Mouse (Mus musculus) c-Kit-negative CD71-positive TER-119-positive erythroid progenitor cells, embryonic 14.5 days (primary cell): ENCODE data around the gene Tmem161a.
"Not testable (repeated sequence)": the region's sequence is repeated elsewhere in the genome, so short reads cannot be mapped to it uniquely, and the experiment has no call there.

Source experiments
- DNase-seq: peaks from one replicate; pipeline ENCODE4 v3.0.0-alpha.2; 2013; ENCODE audit warnings: low read depth, low spot score

The Tmem161a gene

GRCm38 (mm10) chr8:70211275-70211674, 39.1 kb downstream of the Tmem161a start:
- DNase-seq, result no peak

GRCm38 (mm10) chr8:70211726-70212111, 39.6 kb downstream of the Tmem161a start:
- no peak for DNase-seq

GRCm38 (mm10) chr8:70212112-70213055, 40.2 kb downstream of the Tmem161a start, which contains the start of gene Slc25a42:
Gene Slc25a42, minus strand, starts transcription at chr8:70212305.
- peak; percentile 98 for DNase-seq

DNA sequence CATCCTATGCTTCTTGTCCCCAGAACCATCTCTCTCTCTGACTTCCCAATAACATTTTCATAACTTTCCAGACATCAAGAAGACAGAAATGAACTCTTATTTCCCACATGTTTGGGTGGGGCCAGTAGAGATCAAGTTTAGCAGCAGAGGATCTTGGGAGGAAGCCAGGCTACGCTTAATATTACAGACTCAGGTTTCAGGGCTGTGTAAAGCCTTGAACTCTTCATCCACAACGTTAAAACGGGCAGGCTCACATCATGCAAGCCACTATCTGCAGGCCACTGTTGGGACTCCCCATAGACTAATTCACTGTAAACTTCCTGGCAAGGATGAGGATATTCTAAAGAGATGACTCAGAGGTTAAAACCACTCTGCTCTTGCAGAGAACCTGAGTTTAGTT, 42.3 kb downstream of the Tmem161a start:
- no peak for DNase-seq

DNA sequence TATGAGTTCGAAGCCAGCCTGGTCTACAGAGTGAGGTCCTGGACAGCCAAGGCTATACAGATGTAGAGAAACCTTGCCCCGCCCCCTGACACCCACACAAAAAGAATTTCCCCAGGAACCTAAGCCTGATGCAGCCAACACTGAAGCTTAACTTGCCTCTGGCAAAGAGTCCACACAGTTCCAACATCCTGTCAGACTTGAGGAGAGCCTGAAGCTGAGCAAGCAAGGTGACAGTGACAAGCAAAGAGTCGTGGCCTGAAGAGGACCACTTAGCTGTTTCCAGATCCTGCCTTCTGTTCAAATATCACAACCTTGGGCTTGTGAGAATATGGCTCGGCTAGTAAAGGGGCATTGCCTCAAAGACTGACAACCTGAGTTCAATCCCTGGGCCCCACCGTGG, 42.9 kb downstream of the Tmem161a start:
- DNase-seq, result no peak

- not testable (repeated sequence) for DNase-seq
Observed at GRCm38 (mm10) chr8:70216161-70216560, 44.0 kb downstream of the Tmem161a start.

GRCm38 (mm10) chr8:70216566-70216965, 44.4 kb downstream of the Tmem161a start:
- no peak for DNase-seq

DNA sequence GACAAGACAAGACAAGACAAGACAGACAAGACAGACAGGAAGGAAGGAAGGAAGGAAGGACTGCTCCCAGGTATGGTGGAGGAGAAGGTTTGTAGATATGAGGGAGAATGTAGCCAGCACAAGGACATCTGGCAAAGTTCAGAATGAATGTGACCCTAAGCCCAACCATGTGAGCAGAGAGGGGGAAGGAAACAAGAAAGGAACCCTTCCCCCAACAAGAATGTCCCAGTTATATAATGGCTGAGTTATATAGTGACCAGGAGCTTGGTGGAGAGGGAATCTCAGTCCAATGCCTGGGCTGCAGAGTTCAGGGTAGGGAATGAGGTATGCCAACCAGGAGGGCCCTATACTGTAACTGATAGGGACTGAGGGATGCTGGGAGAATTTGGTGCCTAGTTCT, 45.3 kb downstream of the Tmem161a start:
- no peak for DNase-seq

DNA sequence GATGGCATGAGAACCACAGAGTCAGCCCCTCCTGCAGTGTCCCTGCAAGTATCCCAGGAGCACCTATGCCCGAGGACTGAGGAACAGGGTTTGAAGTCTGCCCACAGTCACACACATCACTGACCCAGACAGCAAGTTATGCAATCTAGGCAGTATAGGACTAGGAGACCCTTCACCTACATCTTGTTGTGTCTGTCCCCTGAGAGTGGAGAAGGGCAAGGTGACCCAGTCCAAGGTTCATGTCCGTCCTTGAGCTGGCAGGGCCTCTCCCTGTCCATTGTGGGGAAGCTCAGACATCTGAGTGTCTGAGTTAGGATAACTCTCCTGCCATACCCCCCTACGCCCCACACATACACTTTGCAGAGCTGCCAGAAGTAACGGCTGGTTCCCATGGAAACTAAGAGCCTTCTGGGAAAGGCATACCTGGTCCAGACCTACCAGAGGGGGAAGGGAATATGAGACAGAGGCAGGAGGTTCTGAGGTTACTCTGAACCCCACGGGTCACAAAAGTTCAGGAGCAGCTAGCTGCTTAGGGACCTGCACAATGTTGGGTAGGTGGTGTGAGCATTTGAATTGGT, 47.0 kb downstream of the Tmem161a start:
- no peak for DNase-seq

GRCm38 (mm10) chr8:70220236-70220840, 48.2 kb downstream of the Tmem161a start:
- DNase-seq, result no peak

GRCm38 (mm10) chr8:70220911-70221310, 48.8 kb downstream of the Tmem161a start:
- no peak for DNase-seq

- DNase-seq, result no peak
Observed at GRCm38 (mm10) chr8:70222041-70222440, 49.9 kb downstream of the Tmem161a start.

GRCm38 (mm10) chr8:70223341-70223740, 51.2 kb downstream of the Tmem161a start:
- DNase-seq, result no peak

- DNase-seq, result no peak
Observed at GRCm38 (mm10) chr8:70227997-70228396, 55.8 kb downstream of the Tmem161a start.

DNA sequence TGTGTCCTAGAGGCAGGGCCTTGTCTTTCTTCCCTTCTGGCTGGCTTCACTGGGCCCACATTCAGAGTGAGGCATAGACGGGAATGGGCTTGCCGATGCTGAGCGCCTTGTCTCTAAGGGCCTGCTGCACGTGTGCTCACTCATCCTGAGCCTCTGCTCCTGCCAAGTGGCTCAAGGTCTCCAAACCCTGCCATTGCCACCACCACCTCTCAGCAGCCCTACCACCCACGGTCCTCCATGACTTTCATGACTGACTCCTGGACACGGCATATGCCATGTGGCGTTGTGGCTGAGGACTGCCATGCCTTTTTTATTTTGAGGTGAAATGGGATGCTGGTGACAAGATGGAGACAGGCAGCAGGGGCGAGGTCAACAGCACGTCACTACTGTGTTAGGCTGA, 58.7 kb downstream of the Tmem161a start:
- no peak for DNase-seq
